ENCODE assay signal across 8 mouse cellular contexts in the genomic region with DNA sequence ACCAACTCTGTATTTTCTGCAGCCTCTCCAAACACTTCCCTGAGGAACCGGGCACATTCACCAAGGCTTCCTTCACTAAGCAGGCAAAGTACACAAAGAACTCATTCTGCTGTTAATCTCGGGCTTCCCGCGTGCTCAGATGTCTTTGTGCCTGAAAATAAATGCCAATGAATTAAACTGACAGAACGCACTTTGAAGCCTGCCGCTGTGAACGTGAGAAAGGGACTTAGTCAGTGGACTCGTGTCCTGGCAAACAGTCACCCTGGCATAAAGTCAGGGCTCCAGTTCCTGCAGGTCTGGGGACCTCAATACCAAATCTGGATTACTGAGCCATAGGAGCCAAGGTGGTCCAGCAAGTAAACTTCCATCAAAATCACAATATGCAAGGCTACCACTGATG. TPM values are rescaled to one million over a fixed set of nuclear protein-coding genes. Genes with fewer than 3 reads are reported as not detected.
DNase-seq lines count a peak whose midpoint lies in the region; TF ChIP-seq lines count a peak whose summit lies in the region.

No protein-coding gene starts in this region.

- 0 out of 2 replicates have a peak overlapping the region, but pooled peaks have one; percentile 64 for H3K4me3 ChIP-seq in hindbrain, embryonic 10.5 days
- H3K4me3 ChIP-seq in lung, adult 2 months (replicated peaks; ENCODE audit: extremely low read depth, low read depth, low read length) = peak overlapping the region; percentile 49

- peaks cover 36% of the 10 kb centered on the region for H3K27me3 ChIP-seq in hindbrain, embryonic 10.5 days (ENCODE audit: insufficient read depth, poor library complexity, severe bottlenecking)

- peak; percentile 20; the same call in 1 of the 2 replicates for TF ChIP-seq POLR2A in lung, adult 2 months (IDR thresholded peaks at IDR 0.05; ENCODE audit: borderline replicate concordance, extremely low read depth, low read depth, low read length)

- peaks cover 24% of the 10 kb centered on the region for H3K4me1 ChIP-seq in hindbrain, embryonic 10.5 days (replicated peaks)
- peaks cover 3% of the 10 kb centered on the region for H3K4me1 ChIP-seq in lung, adult 2 months (ENCODE audit: control insufficient read depth, insufficient read depth, low read length)

- no peaks in the 10 kb centered on the region for H3K9me3 ChIP-seq in hindbrain, embryonic 10.5 days

- H3K27ac ChIP-seq in hindbrain, embryonic 10.5 days = peak overlapping the region; percentile 30

- no peaks in the 10 kb centered on the region for H3K36me3 ChIP-seq in hindbrain, embryonic 10.5 days

- no peak for TF ChIP-seq CTCF in lung, adult 2 months (IDR thresholded peaks at IDR 0.05; ENCODE audit: insufficient read depth, low read length)

- WGBS in hindbrain, embryonic 10.5 days = 7% methylated on average over 8 of the region's 8 CpGs
- 11% methylated on average over 8 of the region's 8 CpGs for WGBS in lung, adult 2 months

- peak; percentile 6 to 21 for DNase-seq in layer of hippocampus, postnatal 10 days (ENCODE audit: low spot score in 2 of 2)
- no peak for DNase-seq in layer of hippocampus, adult 9-10 months (ENCODE audit: low spot score)
- DNase-seq in embryo, embryonic 10.5 days (ENCODE audit: low spot score) = peak; percentile 73
- peak; percentile 49 for DNase-seq in hindbrain, embryonic 10.5 days (ENCODE audit: low spot score)
- DNase-seq in lung, adult 2 months = peak; percentile 34
- peak; percentile 18 for DNase-seq in skeletal muscle tissue, adult 2 months (ENCODE audit: low read depth, low spot score)
- DNase-seq in left cerebral cortex, adult 8-10 months (ENCODE audit: low spot score in 2 of 2) = no peak
- no peak for DNase-seq in yolk sac, embryonic 10.5 days (ENCODE audit: low spot score)

RNA-seq across cellular contexts. Expression of a gene that starts 0.9 kb away (rescaled TPM):
- total RNA-seq in layer of hippocampus, postnatal 10 days (2021) = 1 to 10 TPM; 2.0 to 3.0 TPM
- 8.1 and 11.9 TPM in 2 replicates for polyA plus RNA-seq in hindbrain, embryonic 10.5 days (2016; fragmentation: Nextera tagmentation; extraction: Ambion mirVana)
- polyA plus RNA-seq in lung, adult 2 months (2012; rRNA removed) = 146 and 213 TPM in 2 replicates
- total RNA-seq in left cerebral cortex, adult 8-10 months (2022) = 1 to 10 TPM; 2.6 to 6.5 (median 4.9) TPM

Comparison
In these comparisons a context has a peak if more than half of its experiments do, and no peak if none do; other contexts are left out.
1. DNase-seq: peak in layer of hippocampus, postnatal 10 days (2 of 2), embryo, embryonic 10.5 days (single experiment), hindbrain, embryonic 10.5 days (single experiment), lung, adult 2 months (single experiment) and skeletal muscle tissue, adult 2 months (single experiment); none in layer of hippocampus, adult 9-10 months (single experiment), left cerebral cortex, adult 8-10 months (0 of 2) and yolk sac, embryonic 10.5 days (single experiment).